In the genomic region with DNA sequence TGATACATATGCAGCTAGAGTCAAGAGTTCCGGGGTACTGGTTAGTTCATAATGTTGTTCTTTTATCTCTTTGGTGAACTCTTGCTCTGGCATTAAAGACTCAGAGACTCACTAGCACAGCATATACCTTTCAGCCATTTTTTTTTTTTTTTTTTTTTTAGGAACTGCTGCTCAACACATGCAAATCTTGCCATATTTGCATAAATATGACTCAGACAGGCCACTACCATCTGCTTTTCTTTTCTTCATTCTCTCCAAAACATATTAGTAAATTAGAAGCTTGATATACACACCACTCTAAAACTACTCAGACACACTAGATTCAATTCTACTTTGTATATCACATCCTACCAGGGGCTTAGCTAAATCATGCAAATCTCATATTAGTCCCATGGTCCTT, we compare ENCODE assay signal across 16 mouse cellular contexts.
"Had no signal": no experiment of that assay in that cellular context is flagged by ENCODE, and none has a peak within 500 bp of the region (broad histone marks: within the 10 kb centered on the region; RNA-seq: fewer than 3 reads in every experiment).

No protein-coding gene starts in this region.

- H3K4me1 ChIP-seq: kidney, embryonic 15.5 days; liver, embryonic 15.5 days; midbrain, embryonic 10.5 days; midbrain, embryonic 15.5 days; neural tube, embryonic 13.5 days had no signal

- DNase-seq: kidney, adult 2 months; kidney, postnatal 14 days; left cerebral cortex, postnatal 4 days; lung, embryonic 14.5 days; lung, postnatal 10 days; lung, postnatal 4 days; retina, postnatal 1 day; right cerebral cortex, postnatal 25 days; thymus, postnatal 4 days had no signal

- H3K27ac ChIP-seq: kidney, embryonic 15.5 days; liver, embryonic 15.5 days; midbrain, embryonic 10.5 days; midbrain, embryonic 15.5 days; neural tube, embryonic 13.5 days had no signal

- H3K4me3 ChIP-seq: kidney, embryonic 15.5 days; liver, embryonic 15.5 days; midbrain, embryonic 10.5 days; midbrain, embryonic 15.5 days; neural tube, embryonic 13.5 days had no signal

- H3K9me3 ChIP-seq: kidney, embryonic 15.5 days; liver, embryonic 15.5 days; midbrain, embryonic 10.5 days; midbrain, embryonic 15.5 days; neural tube, embryonic 13.5 days had no signal

- H3K9ac ChIP-seq: kidney, embryonic 15.5 days; liver, embryonic 15.5 days; lung, embryonic 14.5 days; midbrain, embryonic 15.5 days; neural tube, embryonic 13.5 days had no signal

- H3K4me2 ChIP-seq: kidney, embryonic 15.5 days; liver, embryonic 11.5 days; liver, embryonic 15.5 days; lung, embryonic 14.5 days; midbrain, embryonic 15.5 days; neural tube, embryonic 13.5 days had no signal

- H3K27me3 ChIP-seq: kidney, embryonic 15.5 days; liver, embryonic 15.5 days; midbrain, embryonic 15.5 days; neural tube, embryonic 13.5 days had no signal

- ATAC-seq: intestine, embryonic 16.5 days; midbrain, embryonic 15.5 days had no signal

- H3K36me3 ChIP-seq: kidney, embryonic 15.5 days; liver, embryonic 15.5 days; midbrain, embryonic 10.5 days; midbrain, embryonic 15.5 days; neural tube, embryonic 13.5 days had no signal
